Mouse (Mus musculus): ENCODE data around the gene B4galnt4.

Gene B4galnt4

DNA sequence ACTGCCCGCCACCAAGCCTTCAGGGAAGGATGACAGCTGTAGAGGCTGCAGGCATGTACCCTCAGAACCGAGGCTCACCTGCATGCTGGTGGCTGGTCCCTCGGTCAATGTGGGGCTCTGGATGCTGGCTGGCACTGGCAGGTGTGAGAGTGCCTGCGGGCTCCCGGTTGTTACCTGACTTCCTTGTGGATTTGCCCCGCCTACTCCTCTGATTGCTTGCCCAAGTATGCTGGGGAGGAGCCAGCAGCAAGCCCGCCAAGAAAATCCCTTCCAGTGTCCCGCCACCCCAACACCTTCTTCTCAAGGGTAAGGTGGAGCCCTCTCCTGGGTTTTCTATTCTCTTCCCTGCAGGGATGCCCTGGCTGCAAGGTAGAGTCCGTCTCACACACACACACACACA, 56.7 kb downstream of the B4galnt4 start, which contains the start of gene Ano9:
Gene Ano9, minus strand, starts transcription at position 171 of the 400 bp plus-strand sequence.
- no peak for DNase-seq (ENCODE audit: inconsistent age in 2 of 2, low spot score in 1 of 2)

GRCm38 (mm10) chr7:141119487-141119886, 58.6 kb downstream of the B4galnt4 start:
- DNase-seq (ENCODE audit: inconsistent age in 2 of 2, low spot score in 1 of 2), result no peak

GRCm38 (mm10) chr7:141120605-141121004, 59.7 kb downstream of the B4galnt4 start:
- no peak for DNase-seq (ENCODE audit: inconsistent age in 2 of 2, low spot score in 1 of 2)

DNA sequence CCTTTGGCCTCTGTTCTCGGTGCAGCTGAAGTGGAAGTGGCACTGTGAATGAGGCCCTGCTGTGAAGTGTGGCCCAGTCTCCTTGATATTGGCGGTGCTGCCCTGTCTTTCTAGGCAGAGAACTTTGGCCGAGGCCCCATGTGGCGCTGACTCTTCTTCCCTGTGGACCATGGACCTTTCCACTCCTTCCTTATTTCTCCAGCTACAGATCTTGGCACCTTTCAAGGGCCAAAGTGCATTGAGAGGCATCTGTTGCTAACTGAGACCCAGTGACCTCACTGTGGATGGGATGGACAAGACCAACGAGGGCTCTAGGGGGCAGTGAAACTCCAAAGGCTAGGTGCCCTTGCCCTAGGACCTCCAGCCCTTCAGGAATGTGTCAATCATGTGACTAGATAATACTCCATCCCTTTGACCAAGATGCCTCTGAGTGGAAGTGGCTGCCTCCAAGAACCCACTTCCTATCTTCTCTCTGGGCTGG, 60.2 kb downstream of the B4galnt4 start:
- peak in 1 of 2 experiments; percentile 49 for DNase-seq (ENCODE audit: inconsistent age in 2 of 2, low spot score in 1 of 2)
